Mouse (Mus musculus) erythroblast, embryonic 14.5 days (primary cell): Measurements from ENCODE around the gene Nemp1. TPM values are rescaled to one million over a fixed set of nuclear protein-coding genes. Genes with fewer than 3 reads are reported as not detected.
A peak's percentile ranks its signal among the peaks of the same experiment; 100 is the strongest.

ENCODE experiments used
- H3K27me3 ChIP-seq: 2 replicates; pipeline ENCODE4 v1.6.1; 2012; ENCODE audit warnings: inconsistent platforms; ENCODE audit not compliant: control insufficient read depth
- H3K36me3 ChIP-seq: 2 replicates; pipeline ENCODE4 v1.6.1; 2012; ENCODE audit warnings: mild to moderate bottlenecking, inconsistent platforms; ENCODE audit not compliant: control insufficient read depth
- H3K4me1 ChIP-seq: 2 replicates; pipeline ENCODE4 v1.6.1; 2012; ENCODE audit warnings: inconsistent platforms; ENCODE audit not compliant: control insufficient read depth
- H3K4me3 ChIP-seq: replicated peaks from 2 replicates; pipeline ENCODE3; 2012; ENCODE audit warnings: moderate library complexity, mild to moderate bottlenecking, inconsistent platforms
- H3K9me3 ChIP-seq: 2 replicates; pipeline ENCODE4 v1.6.1; 2012; ENCODE audit warnings: low read length, inconsistent platforms, mixed read lengths; ENCODE audit not compliant: control insufficient read depth
- GATA1 ChIP-seq: IDR thresholded peaks from 2 replicates; pipeline ENCODE4 v1.6.1; 2012; ENCODE audit warnings: low read length, inconsistent platforms, mixed read lengths
- TAL1 ChIP-seq: IDR thresholded peaks from 3 replicates; pipeline ENCODE4 v1.6.1; 2012; ENCODE audit warnings: low read length, inconsistent platforms, mixed read lengths
- polyA plus RNA-seq: library from polyadenylated mRNA; stranded (reverse); fragments of >175 nt; gene quantifications from 2 replicates; pipeline ENCODE4 v1.2.3, GENCODE M21; 2012

Gene Nemp1
- polyA plus RNA-seq, 1 experiment, result 0.14 TPM

DNA sequence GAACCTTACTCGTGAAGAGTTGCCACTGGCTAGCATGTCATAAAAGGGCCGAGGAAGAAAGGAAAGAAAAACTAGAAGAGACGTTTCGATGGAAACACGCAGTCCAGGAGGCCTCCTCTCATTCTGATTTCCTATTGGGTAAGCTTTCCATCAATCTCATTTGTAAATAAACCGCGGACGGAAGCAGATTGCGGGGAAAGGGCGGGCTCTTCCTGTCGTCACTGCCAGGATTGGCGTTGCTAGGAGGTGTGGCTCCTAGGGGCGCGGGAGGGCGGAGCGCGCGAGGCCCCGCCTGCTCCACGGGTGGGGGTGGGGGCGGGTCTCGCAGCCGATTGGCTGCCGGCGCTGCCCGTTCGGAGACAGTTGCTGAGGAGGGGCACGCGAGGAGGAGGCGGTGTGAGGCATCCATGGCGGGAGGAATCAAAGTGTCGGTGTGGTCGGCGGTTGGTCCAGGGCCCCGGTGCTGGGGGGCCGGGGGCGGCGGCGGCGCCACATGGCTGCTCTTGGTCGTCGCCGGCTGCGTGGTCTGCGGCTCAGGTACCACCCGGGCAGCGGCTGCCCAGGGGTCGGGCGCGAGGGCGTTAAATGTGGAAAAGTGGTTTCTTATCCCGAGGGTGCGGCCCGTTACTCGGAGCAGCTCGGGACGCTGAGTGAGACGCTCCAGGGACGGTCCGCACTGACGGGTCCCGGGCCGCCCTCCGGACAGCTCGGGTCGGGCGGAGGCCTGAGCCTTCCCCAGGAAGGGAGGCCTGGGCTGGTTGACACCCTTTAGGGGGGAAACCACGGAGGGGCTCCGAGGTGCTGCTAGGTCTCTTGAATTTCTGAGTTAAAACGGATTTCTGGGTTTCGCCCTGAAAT, 10.2 kb downstream of the Nemp1 start:
- H3K27me3 ChIP-seq, result no peaks in the 10 kb centered on the region
- H3K4me3 ChIP-seq, result peak overlapping the region; percentile 92
- H3K4me1 ChIP-seq, result peaks cover 32% of the 10 kb centered on the region
- no peak for TF ChIP-seq TAL1
- TF ChIP-seq GATA1, result no peak
- H3K36me3 ChIP-seq, result peaks cover 13% of the 10 kb centered on the region
- peaks cover 2% of the 10 kb centered on the region; the same call in 1 of the 2 replicates for H3K9me3 ChIP-seq

DNA sequence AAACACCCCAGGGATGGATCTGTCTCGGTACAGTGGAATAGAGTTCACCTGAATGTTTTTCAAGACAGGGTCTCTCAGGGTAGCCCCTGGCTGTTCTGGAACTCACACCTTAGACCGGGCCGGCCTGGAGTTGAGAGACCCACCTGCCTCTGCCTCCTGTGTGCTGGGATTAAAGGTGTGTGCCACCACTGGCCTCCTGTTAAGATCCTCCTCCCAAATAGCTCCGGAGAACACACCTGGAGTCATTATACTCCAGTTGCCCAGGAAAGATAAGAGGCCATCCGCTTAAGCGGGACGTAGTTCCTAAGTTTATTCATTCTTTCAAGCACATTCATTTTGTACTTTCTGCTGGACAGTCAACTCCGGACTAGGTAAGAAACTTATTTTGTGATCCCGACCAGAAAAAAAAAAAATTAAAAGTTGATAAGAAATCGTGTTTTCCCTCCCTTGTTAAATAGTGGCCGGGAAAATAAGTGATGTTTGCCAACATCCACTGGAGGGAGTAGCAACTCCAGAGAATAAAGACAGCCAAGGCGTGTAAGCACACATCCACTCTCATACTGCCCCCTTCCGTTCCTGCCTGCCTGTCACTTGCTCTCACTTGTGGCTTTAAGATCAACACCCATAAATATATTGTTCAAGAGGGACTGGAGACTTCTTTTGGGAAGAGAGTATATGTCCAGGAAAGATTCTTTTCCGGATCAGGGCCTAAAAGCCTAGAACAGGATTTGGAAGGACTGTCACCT, 11.1 kb downstream of the Nemp1 start:
- Histone ChIP-seq H3K4me3 (peak overlapping the region; percentile 92), H3K36me3 (peaks cover 17% of the 10 kb centered on the region), H3K9me3 (peaks cover 2% of the 10 kb centered on the region; the same call in 1 of the 2 replicates), H3K27me3 (no peaks in the 10 kb centered on the region), H3K4me1 (peaks cover 35% of the 10 kb centered on the region)
- no peak for TF ChIP-seq TAL1
- no peak for TF ChIP-seq GATA1

DNA sequence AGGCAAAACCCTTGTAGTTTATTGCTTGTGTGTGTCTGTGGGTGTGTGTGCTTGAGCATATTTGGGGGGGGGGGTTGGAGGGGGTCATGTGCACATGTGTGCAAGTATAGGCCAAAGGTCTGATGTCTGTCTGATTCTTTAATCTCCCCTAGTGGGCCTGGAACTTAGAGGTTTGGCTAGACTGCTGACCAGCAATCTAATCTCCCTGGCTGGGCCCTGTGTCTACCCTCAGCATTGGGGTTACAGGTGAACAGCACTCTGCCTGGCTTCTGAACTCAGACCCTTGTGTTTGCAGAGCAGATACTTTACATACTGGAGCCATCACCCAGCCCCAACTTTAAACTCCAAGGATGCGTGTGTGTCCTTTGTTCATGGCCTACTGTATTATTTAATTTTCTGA, 12.5 kb downstream of the Nemp1 start:
- Histone ChIP-seq H3K9me3 (peaks cover 2% of the 10 kb centered on the region; the same call in 1 of the 2 replicates), H3K4me1 (peaks cover 34% of the 10 kb centered on the region), H3K27me3 (no peaks in the 10 kb centered on the region), H3K36me3 (peaks cover 20% of the 10 kb centered on the region), H3K4me3 (no peak overlapping the region)
- TF ChIP-seq GATA1, result no peak
- TF ChIP-seq TAL1, result no peak

DNA sequence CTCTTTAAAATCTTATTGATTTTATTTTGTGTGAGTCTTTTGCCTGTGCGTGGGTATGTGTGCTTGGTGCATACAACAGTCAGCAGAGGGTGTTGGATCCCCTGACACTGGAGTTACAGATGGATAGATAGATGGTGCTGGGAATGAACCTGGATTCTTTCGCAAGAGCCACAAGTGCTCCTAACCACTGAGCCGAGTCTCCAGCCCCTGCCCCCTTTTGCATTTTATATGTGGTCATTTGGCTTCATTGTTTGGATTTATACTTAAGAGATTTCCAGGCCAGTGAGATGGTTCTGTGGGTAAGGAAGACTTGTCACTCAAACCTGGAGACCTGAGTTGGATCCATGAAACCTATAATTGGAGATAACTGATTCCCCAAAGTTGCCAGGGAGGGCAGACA, 13.2 kb downstream of the Nemp1 start:
- TF ChIP-seq GATA1 (no peak), TAL1 (no peak)
- H3K36me3 ChIP-seq, result peaks cover 20% of the 10 kb centered on the region

DNA sequence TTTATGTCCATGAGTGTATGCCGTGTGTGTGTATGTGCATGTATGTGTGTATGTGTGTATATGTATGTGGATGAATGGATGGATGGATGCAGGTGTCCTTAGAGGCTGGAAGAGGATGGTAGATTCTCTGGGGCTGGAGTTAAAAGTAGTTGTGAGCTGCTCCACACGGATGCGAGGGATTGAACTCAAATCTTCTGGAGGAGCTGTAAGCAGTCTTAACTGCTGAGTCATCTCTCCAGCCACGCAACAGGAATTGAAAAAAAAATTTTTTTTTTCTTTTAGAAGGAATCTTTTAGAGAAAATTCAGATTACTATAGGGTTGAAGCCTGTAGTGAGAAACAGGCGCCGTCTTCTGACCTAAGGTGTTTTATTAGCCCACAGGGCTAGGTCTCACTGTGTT, 16.2 kb downstream of the Nemp1 start:
- Histone ChIP-seq H3K36me3 (peaks cover 24% of the 10 kb centered on the region), H3K9me3 (no peaks in the 10 kb centered on the region), H3K4me3 (no peak overlapping the region), H3K4me1 (peaks cover 21% of the 10 kb centered on the region), H3K27me3 (no peaks in the 10 kb centered on the region)
- TF ChIP-seq TAL1 (no peak), GATA1 (no peak)

More for the DNA sequence above, 13.2 kb downstream of the Nemp1 start:
- no peak overlapping the region for H3K4me3 ChIP-seq
- H3K9me3 ChIP-seq, result no peaks in the 10 kb centered on the region
- H3K27me3 ChIP-seq, result no peaks in the 10 kb centered on the region
- H3K4me1 ChIP-seq, result peaks cover 33% of the 10 kb centered on the region

DNA sequence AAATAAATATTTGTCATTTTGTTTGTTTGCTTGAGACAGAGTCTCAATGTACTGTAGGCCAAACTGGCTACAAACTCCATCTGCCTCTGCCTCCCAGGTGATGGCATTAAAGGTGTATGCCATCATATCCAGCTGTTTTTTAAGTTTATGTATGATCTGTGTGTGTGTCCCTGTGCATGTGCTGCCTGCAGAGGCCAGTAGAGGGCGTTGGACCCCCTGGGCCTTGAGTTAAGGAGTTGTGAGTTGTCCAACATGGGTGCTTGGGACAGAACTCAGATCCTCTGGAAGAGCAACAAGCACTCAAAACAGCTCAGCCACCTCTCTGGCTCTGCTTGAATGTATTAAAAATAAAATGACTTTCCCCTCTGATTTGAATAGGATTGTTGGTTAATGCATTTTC, 24.4 kb downstream of the Nemp1 start:
- Histone ChIP-seq H3K4me1 (peaks cover 16% of the 10 kb centered on the region), H3K9me3 (no peaks in the 10 kb centered on the region), H3K4me3 (no peak overlapping the region), H3K27me3 (no peaks in the 10 kb centered on the region), H3K36me3 (peaks cover 74% of the 10 kb centered on the region)
- no peak for TF ChIP-seq TAL1
- no peak for TF ChIP-seq GATA1

DNA sequence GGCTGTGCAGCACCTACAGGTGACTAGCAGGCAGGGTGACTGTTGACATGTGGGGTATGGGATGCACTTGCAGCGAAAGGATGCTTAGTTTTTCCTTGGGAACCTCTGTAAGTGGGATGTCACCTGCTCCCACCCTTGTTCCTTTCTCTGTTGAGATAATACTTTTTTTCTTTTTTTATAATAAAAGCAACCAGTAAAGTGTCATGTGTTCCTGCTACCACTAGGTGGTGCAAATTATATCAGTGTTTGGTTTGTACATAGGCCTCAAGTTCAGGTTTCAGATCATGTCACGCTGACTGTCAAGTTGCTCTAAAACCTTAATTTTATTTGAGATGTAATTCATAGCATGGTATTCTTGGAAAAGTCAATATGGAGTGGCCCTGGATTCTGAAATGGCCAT, 27.9 kb downstream of the Nemp1 start:
- Histone ChIP-seq H3K4me3 (no peak overlapping the region), H3K36me3 (peaks cover 91% of the 10 kb centered on the region), H3K9me3 (no peaks in the 10 kb centered on the region), H3K4me1 (peaks cover 16% of the 10 kb centered on the region), H3K27me3 (no peaks in the 10 kb centered on the region)
- TF ChIP-seq TAL1 (no peak), GATA1 (no peak)

DNA sequence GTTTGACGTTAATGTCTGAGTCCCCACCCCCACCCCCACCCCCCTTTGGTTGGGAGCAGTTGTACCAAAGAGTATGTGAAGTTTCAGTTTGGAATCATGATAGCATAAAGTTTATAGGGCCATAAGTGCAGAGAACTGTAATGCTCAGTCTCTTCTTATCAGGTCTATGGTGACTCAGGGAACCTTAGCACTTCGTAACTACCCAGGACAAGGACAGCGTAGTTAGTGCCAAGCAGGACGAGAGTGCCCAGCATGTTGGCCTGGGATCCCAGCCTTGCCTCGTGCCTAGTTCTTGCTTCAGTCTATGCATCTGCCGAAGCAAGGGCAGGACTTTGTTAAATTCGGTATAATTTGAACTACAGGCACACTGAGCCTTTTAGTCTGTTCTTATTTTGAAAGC, 29.1 kb downstream of the Nemp1 start:
- H3K4me1 ChIP-seq, result peaks cover 16% of the 10 kb centered on the region
- H3K9me3 ChIP-seq, result no peaks in the 10 kb centered on the region
- TF ChIP-seq TAL1 (no peak), GATA1 (no peak)
- no peaks in the 10 kb centered on the region for H3K27me3 ChIP-seq
- peaks cover 88% of the 10 kb centered on the region for H3K36me3 ChIP-seq
- H3K4me3 ChIP-seq, result no peak overlapping the region

DNA sequence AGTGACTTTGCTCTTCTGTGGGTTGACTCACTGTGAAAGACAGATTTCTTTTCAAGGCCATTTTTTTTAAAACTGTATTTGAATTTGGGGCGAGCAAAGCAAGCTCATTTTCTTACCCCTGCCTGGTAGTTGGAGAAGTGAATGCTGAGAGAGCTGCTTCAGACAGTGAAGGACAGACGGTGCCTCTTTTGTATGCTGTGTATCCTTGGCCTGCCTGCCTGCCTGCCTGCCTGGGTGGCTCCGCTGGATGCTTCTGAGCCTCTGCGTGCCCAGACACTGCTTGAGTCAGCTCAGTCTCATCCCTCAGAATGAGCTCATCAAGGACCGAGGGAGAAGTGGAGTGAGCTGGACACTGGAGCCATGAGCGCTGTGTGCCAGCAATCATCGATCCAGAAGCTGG, 32.3 kb downstream of the Nemp1 start:
- Histone ChIP-seq H3K36me3 (peaks cover 61% of the 10 kb centered on the region), H3K4me1 (peaks cover 18% of the 10 kb centered on the region), H3K4me3 (no peak overlapping the region), H3K27me3 (no peaks in the 10 kb centered on the region), H3K9me3 (no peaks in the 10 kb centered on the region)
- TF ChIP-seq TAL1 (no peak), GATA1 (no peak)
